Mouse (Mus musculus) E14TG2a.4 (cell line): ENCODE measurements around the gene Tmem202.
A peak's percentile ranks its signal among the peaks of the same experiment; 100 is the strongest.

Experiments
- CTCF ChIP-seq: conservative IDR thresholded peaks from 2 replicates; pipeline ENCODE4 v1.5.1; 2014; ENCODE audit warnings: low read length
- NANOG ChIP-seq: IDR thresholded peaks from 2 replicates; pipeline ENCODE4 v1.6.1; 2014; ENCODE audit warnings: borderline replicate concordance, low read length, mixed read lengths
- POU5F1 ChIP-seq: IDR thresholded peaks from 2 replicates; pipeline ENCODE4 v1.6.1; 2014; ENCODE audit warnings: low read length, borderline replicate concordance

GRCm38 (mm10) chr9:59567111-59567510 is 27.5 kb upstream of the Tmem202 start:
- TF ChIP-seq CTCF: peak; percentile 69
- no peak for TF ChIP-seq POU5F1
- TF ChIP-seq NANOG: no peak
